7 mouse cellular contexts compared by ENCODE assay signal in genomic region chr7:45797661-45798510, GRCm38 (mm10). TPM values are rescaled to one million over a fixed set of nuclear protein-coding genes. Genes with fewer than 3 reads are reported as not detected.
A peak's percentile ranks its signal among the peaks of the same experiment; 100 is the strongest.
DNase-seq lines count a peak whose midpoint lies in the region; ATAC-seq and TF ChIP-seq lines count a peak whose summit lies in the region.

No protein-coding gene starts in this region.

- H3K4me1 ChIP-seq in kidney, postnatal 0 days (replicated peaks; ENCODE audit: insufficient read depth, low read length): peaks cover 22% of the 10 kb centered on the region; the same call in 1 of the 2 replicates
- peaks cover 2% of the 10 kb centered on the region; the same call in 1 of the 2 replicates for H3K4me1 ChIP-seq in cortical plate, adult 2 months (ENCODE audit: control insufficient read depth, insufficient read depth, low read length)
- H3K4me1 ChIP-seq in hindbrain, embryonic 12.5 days: peaks cover 30% of the 10 kb centered on the region
- peaks cover 31% of the 10 kb centered on the region for H3K4me1 ChIP-seq in midbrain, embryonic 12.5 days

- peak overlapping the region; percentile 67 for H3K9ac ChIP-seq in kidney, postnatal 0 days (ENCODE audit: low read depth, low read length)
- H3K9ac ChIP-seq in hindbrain, embryonic 12.5 days: peak overlapping the region; percentile 65
- peak overlapping the region; percentile 59 for H3K9ac ChIP-seq in midbrain, embryonic 12.5 days (replicated peaks)

- DNase-seq in kidney, postnatal 0 days (ENCODE audit: low spot score): no peak
- no peak for DNase-seq in kidney, adult 18-20 months
- DNase-seq in c-Kit-positive CD71-positive TER-119-positive erythroid progenitor cells, embryonic 14.5 days (ENCODE audit: low spot score): no peak
- DNase-seq in left cerebral cortex, postnatal 36 days (ENCODE audit: low spot score in 2 of 2): no peak

- peak overlapping the region; percentile 93 for H3K4me2 ChIP-seq in kidney, postnatal 0 days (ENCODE audit: low read length)
- peak overlapping the region; percentile 62 for H3K4me2 ChIP-seq in hindbrain, embryonic 12.5 days (replicated peaks)
- H3K4me2 ChIP-seq in midbrain, embryonic 12.5 days (replicated peaks): peak overlapping the region; percentile 60

- intact Hi-C loops in left cerebral cortex, postnatal 36 days (cut with DNase I): no loop called here

- H3K36me3 ChIP-seq in kidney, postnatal 0 days (ENCODE audit: insufficient read depth, low read length): no peaks in the 10 kb centered on the region
- peaks cover 73% of the 10 kb centered on the region for H3K36me3 ChIP-seq in hindbrain, embryonic 12.5 days
- H3K36me3 ChIP-seq in midbrain, embryonic 12.5 days: peaks cover 64% of the 10 kb centered on the region

- H3K27ac ChIP-seq in kidney, postnatal 0 days: no peak overlapping the region
- H3K27ac ChIP-seq in cortical plate, adult 2 months (ENCODE audit: insufficient read depth, low read length): no peak overlapping the region
- no peak overlapping the region for H3K27ac ChIP-seq in hindbrain, embryonic 12.5 days
- H3K27ac ChIP-seq in midbrain, embryonic 12.5 days (replicated peaks): no peak overlapping the region

- no peak for ATAC-seq in kidney, postnatal 0 days (replicated peaks; ENCODE audit: low FRiP score, low read depth)
- no peak for ATAC-seq in hindbrain, embryonic 12.5 days (ENCODE audit: low FRiP score)
- ATAC-seq in midbrain, embryonic 12.5 days (ENCODE audit: low FRiP score, low read depth): no peak

- no peak for TF ChIP-seq POLR2A in cortical plate, adult 2 months (IDR thresholded peaks at IDR 0.05; ENCODE audit: extremely low read depth, insufficient read depth, low read length)

- no peaks in the 10 kb centered on the region for H3K9me3 ChIP-seq in kidney, postnatal 0 days (replicated peaks; ENCODE audit: low read length)
- no peaks in the 10 kb centered on the region for H3K9me3 ChIP-seq in hindbrain, embryonic 12.5 days (replicated peaks)
- H3K9me3 ChIP-seq in midbrain, embryonic 12.5 days: no peaks in the 10 kb centered on the region

- no peaks in the 10 kb centered on the region for H3K27me3 ChIP-seq in kidney, postnatal 0 days (ENCODE audit: insufficient read depth, low read length)
- H3K27me3 ChIP-seq in hindbrain, embryonic 12.5 days: peaks cover 59% of the 10 kb centered on the region
- peaks cover 62% of the 10 kb centered on the region for H3K27me3 ChIP-seq in midbrain, embryonic 12.5 days

- WGBS in kidney, postnatal 0 days: 2% methylated on average over 54 of the region's 60 CpGs
- WGBS in hindbrain, embryonic 12.5 days: under 1% methylated on average over 58 of the region's 60 CpGs
- WGBS in midbrain, embryonic 12.5 days: 1% methylated on average over 59 of the region's 60 CpGs

- peak overlapping the region; percentile 48 for H3K4me3 ChIP-seq in kidney, postnatal 0 days (replicated peaks; ENCODE audit: low read depth, low read length)
- 0 out of 2 replicates have a peak overlapping the region, but pooled peaks have one; percentile 6 for H3K4me3 ChIP-seq in cortical plate, adult 2 months (ENCODE audit: insufficient read depth, low read length)
- H3K4me3 ChIP-seq in hindbrain, embryonic 12.5 days: peak overlapping the region; percentile 39
- peak overlapping the region; percentile 38 for H3K4me3 ChIP-seq in midbrain, embryonic 12.5 days

- TF ChIP-seq CTCF in kidney, postnatal 0 days (IDR thresholded peaks at IDR 0.05; ENCODE audit: low read depth): no peak
- TF ChIP-seq CTCF in cortical plate, adult 2 months (IDR thresholded peaks at IDR 0.05; ENCODE audit: extremely low read depth, insufficient read depth, low read length): no peak

RNA-seq across cellular contexts. Expression of gene Sult2b1, which starts 13.4 kb away (rescaled TPM):
- polyA plus RNA-seq in kidney, postnatal 0 days (2015; fragmentation: Nextera tagmentation; extraction: Ambion mirVana): 3.7 and 3.9 TPM in 2 replicates
- 26.6 and 29.3 TPM in 2 replicates for polyA plus RNA-seq in cortical plate, adult 2 months (2012; rRNA removed)
- 2.4 and 3.0 TPM in 2 replicates for polyA plus RNA-seq in hindbrain, embryonic 12.5 days (2016; fragmentation: Nextera tagmentation; extraction: Ambion mirVana)
- polyA plus RNA-seq in midbrain, embryonic 12.5 days (2016; fragmentation: Nextera tagmentation; extraction: Ambion mirVana): 1.5 and 2.2 TPM in 2 replicates
- total RNA-seq in left cerebral cortex, postnatal 36 days (2021): 10 to 100 TPM; 11.4 to 13.8 TPM

RNA-seq across cellular contexts. Expression of gene Lmtk3, which starts 14.3 kb away (rescaled TPM):
- 0.59 and 0.91 TPM in 2 replicates for polyA plus RNA-seq in kidney, postnatal 0 days (2015; fragmentation: Nextera tagmentation; extraction: Ambion mirVana)
- polyA plus RNA-seq in cortical plate, adult 2 months (2012; rRNA removed): 191 and 227 TPM in 2 replicates
- polyA plus RNA-seq in hindbrain, embryonic 12.5 days (2016; fragmentation: Nextera tagmentation; extraction: Ambion mirVana): 8.4 and 11.9 TPM in 2 replicates
- 10.6 and 11.1 TPM in 2 replicates for polyA plus RNA-seq in midbrain, embryonic 12.5 days (2016; fragmentation: Nextera tagmentation; extraction: Ambion mirVana)
- total RNA-seq in left cerebral cortex, postnatal 36 days (2021): 100 to 1,000 TPM; 225 to 267 TPM

RNA-seq across cellular contexts. Expression of gene Cyth2, which starts 16.5 kb away (rescaled TPM):
- polyA plus RNA-seq in kidney, postnatal 0 days (2015; fragmentation: Nextera tagmentation; extraction: Ambion mirVana): 99.2 and 105 TPM in 2 replicates
- polyA plus RNA-seq in cortical plate, adult 2 months (2012; rRNA removed): 161 and 162 TPM in 2 replicates
- 280 and 284 TPM in 2 replicates for polyA plus RNA-seq in hindbrain, embryonic 12.5 days (2016; fragmentation: Nextera tagmentation; extraction: Ambion mirVana)
- polyA plus RNA-seq in midbrain, embryonic 12.5 days (2016; fragmentation: Nextera tagmentation; extraction: Ambion mirVana): 288 and 293 TPM in 2 replicates
- total RNA-seq in left cerebral cortex, postnatal 36 days (2021): 100 to 1,000 TPM; 199 to 210 TPM

RNA-seq across cellular contexts. Expression of gene Kcnj14, which starts 26.7 kb away (rescaled TPM):
- polyA plus RNA-seq in kidney, postnatal 0 days (2015; fragmentation: Nextera tagmentation; extraction: Ambion mirVana): 0.80 and 1.3 TPM in 2 replicates
- 1.8 and 2.6 TPM in 2 replicates for polyA plus RNA-seq in cortical plate, adult 2 months (2012; rRNA removed)
- polyA plus RNA-seq in hindbrain, embryonic 12.5 days (2016; fragmentation: Nextera tagmentation; extraction: Ambion mirVana): 0.80 and 0.96 TPM in 2 replicates
- polyA plus RNA-seq in midbrain, embryonic 12.5 days (2016; fragmentation: Nextera tagmentation; extraction: Ambion mirVana): 0.46 and 1.1 TPM in 2 replicates
- 1 to 10 TPM; 2.3 to 3.0 TPM for total RNA-seq in left cerebral cortex, postnatal 36 days (2021)

RNA-seq across cellular contexts. Expression of gene Grwd1, which starts 32.9 kb away (rescaled TPM):
- polyA plus RNA-seq in kidney, postnatal 0 days (2015; fragmentation: Nextera tagmentation; extraction: Ambion mirVana): 50.6 and 53.5 TPM in 2 replicates
- polyA plus RNA-seq in cortical plate, adult 2 months (2012; rRNA removed): 15.7 and 17.5 TPM in 2 replicates
- polyA plus RNA-seq in hindbrain, embryonic 12.5 days (2016; fragmentation: Nextera tagmentation; extraction: Ambion mirVana): 43.2 and 45.8 TPM in 2 replicates
- 50.1 and 50.2 TPM in 2 replicates for polyA plus RNA-seq in midbrain, embryonic 12.5 days (2016; fragmentation: Nextera tagmentation; extraction: Ambion mirVana)
- total RNA-seq in left cerebral cortex, postnatal 36 days (2021): 10 to 100 TPM; 19.5 to 21.0 TPM

Comparison
In these comparisons a context has a peak if more than half of its experiments do, and no peak if none do; other contexts are left out.
1. RNA of gene Lmtk3, which starts 14.3 kb away (polyA plus RNA-seq): 191 to 227 TPM in cortical plate, adult 2 months; 8.4 to 11.9 TPM in hindbrain, embryonic 12.5 days, 10.6 to 11.1 TPM in midbrain, embryonic 12.5 days and 0.59 to 0.91 TPM in kidney, postnatal 0 days; every median in the first group is over 10 times any median in the second.
2. Peak in every context shown above with its lines, with median percentiles within 50 percentile points of each other: H3K4me2 ChIP-seq, H3K4me3 ChIP-seq and H3K9ac ChIP-seq.